In the genomic region with DNA sequence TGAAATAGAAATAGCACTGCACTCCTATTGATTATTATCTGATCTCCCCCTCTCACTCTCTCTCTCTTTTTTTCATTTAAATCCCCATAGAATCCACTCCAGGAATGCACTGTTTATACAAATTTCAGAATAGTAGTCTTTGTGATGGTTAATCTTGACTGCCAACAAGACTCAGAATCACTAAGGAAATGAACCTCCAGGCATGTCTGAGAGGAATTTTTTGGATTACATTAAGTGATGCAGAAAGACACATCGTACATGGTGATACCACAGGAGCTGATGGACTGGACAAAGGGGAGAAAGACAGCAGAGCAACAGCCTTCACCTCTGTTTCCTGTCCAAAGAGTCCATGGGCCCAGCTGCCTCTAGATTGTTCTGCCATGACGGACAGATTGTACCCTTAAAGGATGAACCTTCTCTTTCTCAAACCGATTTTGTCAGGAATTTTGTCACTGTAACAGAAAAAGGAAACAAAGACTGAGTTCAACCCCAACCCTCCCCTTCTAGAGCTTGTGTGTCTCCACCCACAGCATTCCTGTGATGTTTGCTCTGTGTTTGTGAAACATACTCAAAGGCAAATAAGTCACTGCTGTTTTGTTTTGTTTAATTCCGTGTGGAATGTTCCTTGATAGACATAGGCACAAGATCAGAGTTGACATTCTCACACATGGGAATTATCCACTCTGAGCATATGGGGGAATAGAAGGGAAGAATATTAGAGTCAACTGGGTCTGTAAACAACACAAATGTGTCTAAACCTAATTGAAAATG, we compare ENCODE assay signal across 36 mouse cellular contexts. TPM values are rescaled to one million over a fixed set of nuclear protein-coding genes. Genes with fewer than 3 reads are reported as not detected.
A peak's percentile ranks its signal among the peaks of the same experiment; 100 is the strongest.
DNase-seq lines count a peak whose midpoint lies in the region; ATAC-seq lines count a peak whose summit lies in the region.
"Had no signal": no experiment of that assay in that cellular context is flagged by ENCODE, and none has a peak within 500 bp of the region (broad histone marks: within the 10 kb centered on the region; RNA-seq: fewer than 3 reads in every experiment).

No protein-coding gene starts in this region.

- no peaks in the 10 kb centered on the region for H3K9me3 ChIP-seq in embryonic facial prominence, embryonic 12.5 days
- H3K9me3 ChIP-seq in embryonic facial prominence, embryonic 10.5 days, result no peaks in the 10 kb centered on the region
- H3K9me3 ChIP-seq: hindbrain, embryonic 13.5 days; liver, embryonic 12.5 days; midbrain, embryonic 12.5 days had no signal

- H3K36me3 ChIP-seq in embryonic facial prominence, embryonic 12.5 days, result no peaks in the 10 kb centered on the region
- no peaks in the 10 kb centered on the region for H3K36me3 ChIP-seq in embryonic facial prominence, embryonic 10.5 days (replicated peaks)
- H3K36me3 ChIP-seq: hindbrain, embryonic 13.5 days; liver, embryonic 12.5 days; midbrain, embryonic 12.5 days had no signal

- no peaks in the 10 kb centered on the region for H3K27me3 ChIP-seq in embryonic facial prominence, embryonic 12.5 days
- H3K27me3 ChIP-seq in embryonic facial prominence, embryonic 10.5 days (replicated peaks; ENCODE audit: low read depth, poor library complexity, severe bottlenecking), result no peaks in the 10 kb centered on the region
- H3K27me3 ChIP-seq: CH12.LX; hindbrain, embryonic 13.5 days; liver, embryonic 12.5 days; midbrain, embryonic 12.5 days had no signal

- ATAC-seq in embryonic facial prominence, embryonic 12.5 days (ENCODE audit: insufficient number of reproducible peaks, insufficient read depth, low FRiP score, low TSS enrichment), result no peak
- ATAC-seq: forebrain, embryonic 14.5 days; intestine, postnatal 0 days; liver, embryonic 12.5 days; liver, postnatal 0 days had no signal

- peaks cover 4% of the 10 kb centered on the region; the same call in 1 of the 2 replicates for H3K4me1 ChIP-seq in embryonic facial prominence, embryonic 12.5 days
- H3K4me1 ChIP-seq in embryonic facial prominence, embryonic 10.5 days, result no peaks in the 10 kb centered on the region
- H3K4me1 ChIP-seq: hindbrain, embryonic 13.5 days; liver, embryonic 12.5 days; midbrain, embryonic 12.5 days had no signal

- no peak overlapping the region for H3K4me3 ChIP-seq in embryonic facial prominence, embryonic 12.5 days
- no peak overlapping the region for H3K4me3 ChIP-seq in embryonic facial prominence, embryonic 10.5 days
- H3K4me3 ChIP-seq: hindbrain, embryonic 13.5 days; liver, embryonic 12.5 days; midbrain, embryonic 12.5 days had no signal

- H3K27ac ChIP-seq in embryonic facial prominence, embryonic 12.5 days, result 0 out of 2 replicates have a peak overlapping the region, but pooled peaks have one; percentile 13
- no peak overlapping the region for H3K27ac ChIP-seq in embryonic facial prominence, embryonic 10.5 days (replicated peaks)
- H3K27ac ChIP-seq: hindbrain, embryonic 13.5 days; liver, embryonic 12.5 days; midbrain, embryonic 12.5 days had no signal

- intact Hi-C loops in heart, postnatal 25 days (cut with DNase I), result no loop called here

- no peak for DNase-seq in embryonic facial prominence, embryonic 10.5 days (ENCODE audit: low spot score)
- peak; percentile 15 for DNase-seq in kidney, postnatal 14 days
- DNase-seq in kidney, adult 18-20 months, result no peak
- peak; percentile 45 for DNase-seq in retina, postnatal 1 day
- DNase-seq in retina, embryonic 14.5 days (ENCODE audit: low spot score), result no peak
- no peak for DNase-seq in heart, postnatal 25 days (ENCODE audit: low spot score)
- DNase-seq: adrenal gland, postnatal 14 days; cerebellum, adult 11 months; cerebellum, adult 9-11 months; embryo, embryonic 11 days; gastrocnemius, postnatal 25 days; heart, adult 11 months; heart, postnatal 4 days; layer of hippocampus, postnatal 36 days; left cerebral cortex, postnatal 4 days; liver, postnatal 0 days; lung, postnatal 14 days; spleen, adult 18-20 months; thymus, postnatal 14 days had no signal

- 45% methylated on average over 4 of the region's 4 CpGs for WGBS in embryonic facial prominence, embryonic 12.5 days
- WGBS in embryonic facial prominence, embryonic 10.5 days, result 61% methylated on average over 4 of the region's 4 CpGs

- H3K4me2 ChIP-seq in embryonic facial prominence, embryonic 12.5 days (replicated peaks), result no peak overlapping the region
- H3K4me2 ChIP-seq: heart, embryonic 11.5 days; hindbrain, embryonic 13.5 days; liver, embryonic 12.5 days; midbrain, embryonic 12.5 days had no signal

- H3K9ac ChIP-seq in embryonic facial prominence, embryonic 12.5 days, result no peak overlapping the region
- H3K9ac ChIP-seq: hindbrain, embryonic 13.5 days; liver, embryonic 12.5 days; liver, postnatal 0 days; midbrain, embryonic 12.5 days had no signal

RNA-seq across cellular contexts. Expression of a gene that starts 59.1 kb away (rescaled TPM):
- polyA plus RNA-seq in embryonic facial prominence, embryonic 12.5 days (2016; fragmentation: Nextera tagmentation; extraction: Ambion mirVana), result not detected in 2 replicates
- polyA plus RNA-seq in embryonic facial prominence, embryonic 10.5 days (2016; fragmentation: Nextera tagmentation; extraction: Ambion mirVana), result not detected in 2 replicates
- total RNA-seq in heart, postnatal 25 days (2021), result 100 to 1,000 TPM; 485 to 551 TPM
- total RNA-seq: adrenal gland, postnatal 14 days; CH12.LX; ES-E14; layer of hippocampus, postnatal 36 days; left cerebral cortex, postnatal 4 days; megakaryocyte progenitor cell, adult 5-6 weeks; monocyte, adult 5-6 weeks had no signal
- polyA plus RNA-seq: C2C12; forebrain, embryonic 14.5 days; heart, embryonic 16.5 days; hindbrain, embryonic 13.5 days; intestine, postnatal 0 days; large intestine, adult 2 months; liver, embryonic 12.5 days; liver, postnatal 0 days; midbrain, embryonic 12.5 days; neural tube, embryonic 14.5 days; stomach, embryonic 16.5 days; urinary bladder, adult 2 months had no signal

Comparison
In these comparisons a context has a peak if more than half of its experiments do, and no peak if none do; other contexts are left out.
1. DNase-seq: peak in kidney, postnatal 14 days (single experiment) and retina, postnatal 1 day (single experiment); none in embryonic facial prominence, embryonic 10.5 days (single experiment), kidney, adult 18-20 months (single experiment), retina, embryonic 14.5 days (single experiment) and heart, postnatal 25 days (single experiment).